Mouse (Mus musculus) bone marrow, adult 2 months (tissue): Measurements from ENCODE around the gene Abhd16b. TPM values are rescaled to one million over a fixed set of nuclear protein-coding genes. Genes with fewer than 3 reads are reported as not detected.
A peak's percentile ranks its signal among the peaks of the same experiment; 100 is the strongest.

Experiments used
- H3K27ac ChIP-seq: fragments of 200-500 bp; 2 replicates; pipeline ENCODE4 v1.5.1; 2012; ENCODE audit warnings: low read depth, mild to moderate bottlenecking, control low read depth, inconsistent platforms, low read length; ENCODE audit not compliant: control insufficient read depth, poor library complexity, insufficient read depth
- H3K4me1 ChIP-seq: fragments of 200-500 bp; 2 replicates; pipeline ENCODE4 v1.6.1; 2011; ENCODE audit warnings: low read length; ENCODE audit not compliant: control insufficient read depth, insufficient read depth
- H3K4me3 ChIP-seq: fragments of 200-500 bp; replicated peaks from 2 replicates; pipeline ENCODE3; 2011; ENCODE audit warnings: mild to moderate bottlenecking, low read depth, low read length, control low read depth; ENCODE audit not compliant: control insufficient read depth
- CTCF ChIP-seq: fragments of 200-500 bp; IDR thresholded peaks from 2 replicates; pipeline ENCODE4 v1.5.1; 2011; ENCODE audit warnings: low read length, control low read depth; ENCODE audit not compliant: control insufficient read depth, insufficient read depth
- POLR2A ChIP-seq: fragments of 200-500 bp; IDR thresholded peaks from 2 replicates; pipeline ENCODE4 v1.6.1; 2011; ENCODE audit warnings: low read depth, mild to moderate bottlenecking, control low read depth, low read length, borderline replicate concordance; ENCODE audit not compliant: control insufficient read depth
- WGBS: fragments of 180-500 bp; shearing (Covaris S2); methylation state at CpG from one replicate; pipeline ENCODE4 v1.1.7; 2018; 5-methylcytosine and 5-hydroxymethylcytosine counted together
- polyA plus RNA-seq: library from polyadenylated mRNA; stranded (reverse); fragments of >200 nt; gene quantifications from 2 replicates; pipeline ENCODE4 v1.2.4, GENCODE M21; 2011; ENCODE audit warnings: low replicate concordance; ENCODE audit not compliant: missing spikeins, insufficient read depth, insufficient read length

The Abhd16b gene
- polyA plus RNA-seq, 1 experiment: not detected

GRCm38 (mm10) chr2:181496281-181496680 is 3.3 kb downstream of the Abhd16b start:
- peak overlapping the region; percentile 79 for H3K27ac ChIP-seq
- WGBS: 1% methylated on average over 8 of the region's 8 CpGs
- no peaks in the 10 kb centered on the region; the same call in 1 of the 2 replicates for H3K4me1 ChIP-seq
- peak overlapping the region; percentile 98 for H3K4me3 ChIP-seq
- TF ChIP-seq CTCF (peak; percentile 66), POLR2A (no peak)

GRCm38 (mm10) chr2:181496831-181497547 is 4.0 kb downstream of the Abhd16b start, which contains the start of gene Tpd52l2:
Tpd52l2 (plus strand) TSS chr2:181497142.
- under 1% methylated on average over 46 of the region's 46 CpGs for WGBS
- Histone ChIP-seq H3K4me3 (peak within 1 kb of the TSS; percentile 98), H3K27ac (peak within 1 kb of the TSS; percentile 97), H3K4me1 (no peaks in the 10 kb centered on the region; the same call in 1 of the 2 replicates)
- TF ChIP-seq POLR2A: peak; percentile 80
- TF ChIP-seq CTCF: no peak; the same call in 1 of the 2 replicates

- Histone ChIP-seq H3K27ac (peak overlapping the region; percentile 97), H3K4me3 (peak overlapping the region; percentile 98), H3K4me1 (no peaks in the 10 kb centered on the region; the same call in 1 of the 2 replicates)
- no peak for TF ChIP-seq POLR2A
- TF ChIP-seq CTCF: no peak
- WGBS: under 1% methylated on average over 12 of the region's 12 CpGs
Measured at GRCm38 (mm10) chr2:181497548-181497875, 4.5 kb downstream of the Abhd16b start.

GRCm38 (mm10) chr2:181498644-181499043 is 5.6 kb downstream of the Abhd16b start:
- Histone ChIP-seq H3K4me1 (no peaks in the 10 kb centered on the region; the same call in 1 of the 2 replicates), H3K4me3 (no peak overlapping the region), H3K27ac (no peak overlapping the region)
- TF ChIP-seq POLR2A: no peak
- no peak for TF ChIP-seq CTCF
- 48% methylated on average over 4 of the region's 4 CpGs for WGBS

- no peak overlapping the region for H3K4me3 ChIP-seq
- no peaks in the 10 kb centered on the region for H3K4me1 ChIP-seq
- TF ChIP-seq POLR2A (no peak), CTCF (no peak)
- no peak overlapping the region for H3K27ac ChIP-seq
- 79% methylated on average over 2 of the region's 2 CpGs for WGBS
Measured at GRCm38 (mm10) chr2:181509191-181509590, 16.2 kb downstream of the Abhd16b start.

- no peak for TF ChIP-seq CTCF
- TF ChIP-seq POLR2A: no peak
- no peaks in the 10 kb centered on the region for H3K4me1 ChIP-seq
- H3K27ac ChIP-seq: no peak overlapping the region
- 92% methylated on average over 8 of the region's 8 CpGs for WGBS
- no peak overlapping the region for H3K4me3 ChIP-seq
Measured at GRCm38 (mm10) chr2:181511231-181511630, 18.2 kb downstream of the Abhd16b start.

GRCm38 (mm10) chr2:181519201-181519600 is 26.2 kb downstream of the Abhd16b start:
- peaks cover 2% of the 10 kb centered on the region; the same call in 1 of the 2 replicates for H3K4me1 ChIP-seq
- TF ChIP-seq POLR2A (no peak), CTCF (no peak)
- no peak overlapping the region for H3K4me3 ChIP-seq
- 78% methylated on average over 3 of the region's 3 CpGs for WGBS
- no peak overlapping the region for H3K27ac ChIP-seq

GRCm38 (mm10) chr2:181520118-181520935 is 27.3 kb downstream of the Abhd16b start, which contains the start of gene Dnajc5:
Dnajc5 (plus strand) TSS chr2:181520485.
- WGBS: under 1% methylated on average over 74 of the region's 74 CpGs

More at GRCm38 (mm10) chr2:181520118-181520935, 27.3 kb downstream of the Abhd16b start, which contains the start of gene Dnajc5:
- Histone ChIP-seq H3K4me1 (peaks cover 2% of the 10 kb centered on the region; the same call in 1 of the 2 replicates), H3K4me3 (peak within 1 kb of the TSS; percentile 81), H3K27ac (peak within 1 kb of the TSS; percentile 100)
- TF ChIP-seq CTCF: peak; percentile 14; the same call in 1 of the 2 replicates
- peak; percentile 84 for TF ChIP-seq POLR2A
